Mouse (Mus musculus): ENCODE measurements at regions not wholly inside any gene's neighbourhood (a gene's known extent, or its start where the extent isn't known, plus 50 kb on each side); places are given as distances from the start of the nearest gene placed in this dataset.

GRCm38 (mm10) chr7:78049606-78050005 is 688.2 kb downstream of the Ntrk3 start:
- TF ChIP-seq POLR2A (IDR thresholded peaks at IDR 0.05; ENCODE audit: insufficient read depth, low read length) (no peak), CTCF (IDR thresholded peaks at IDR 0.05; ENCODE audit: low read depth, low read length) (no peak), EP300 (IDR thresholded peaks at IDR 0.05; ENCODE audit: insufficient read depth, low read depth, low read length) (no peak)

Data from ES-Bruce4 (cell line).